Mouse (Mus musculus): ENCODE data around the gene Gucy2g. TPM values are rescaled to one million over a fixed set of nuclear protein-coding genes. Genes with fewer than 3 reads are reported as not detected.

Gene Gucy2g
- polyA plus RNA-seq, 1 experiment from 2014 or later, result 0.05 TPM

- ATAC-seq (ENCODE audit: low read depth), result no peak
- H3K27me3 ChIP-seq (ENCODE audit: control insufficient read depth, insufficient read depth, low read length), result no peaks in the 10 kb centered on the region
- WGBS, result 80% methylated on average over 6 of the region's 6 CpGs
Measured at GRCm38 (mm10) chr19:55149646-55150045, 91.4 kb downstream of the Gucy2g start.

GRCm38 (mm10) chr19:55148109-55148508 lies 92.9 kb downstream of the Gucy2g start:
- no peaks in the 10 kb centered on the region for H3K4me1 ChIP-seq (ENCODE audit: control insufficient read depth, insufficient read depth, low read length)
- no peak overlapping the region for H3K4me3 ChIP-seq (ENCODE audit: low read depth, low read length)
- 88% methylated on average over 6 of the region's 6 CpGs for WGBS
- no peaks in the 10 kb centered on the region for H3K36me3 ChIP-seq (ENCODE audit: control insufficient read depth, insufficient read depth, low read length)
- H3K4me2 ChIP-seq (ENCODE audit: low read depth, low read length), result no peak overlapping the region
- H3K9ac ChIP-seq (replicated peaks; ENCODE audit: low read depth, low read length), result no peak overlapping the region
- H3K27me3 ChIP-seq (ENCODE audit: control insufficient read depth, insufficient read depth, low read length), result no peaks in the 10 kb centered on the region
- no peaks in the 10 kb centered on the region for H3K9me3 ChIP-seq (ENCODE audit: control insufficient read depth, low read length)
- no peak for ATAC-seq (ENCODE audit: low read depth)
- no peak overlapping the region for H3K27ac ChIP-seq (ENCODE audit: low read depth, low read length)

More at GRCm38 (mm10) chr19:55149646-55150045, 91.4 kb downstream of the Gucy2g start:
- H3K4me2 ChIP-seq (ENCODE audit: low read depth, low read length), result no peak overlapping the region
- no peak overlapping the region for H3K27ac ChIP-seq (ENCODE audit: low read depth, low read length)
- H3K4me3 ChIP-seq (ENCODE audit: low read depth, low read length), result no peak overlapping the region
- no peaks in the 10 kb centered on the region for H3K36me3 ChIP-seq (ENCODE audit: control insufficient read depth, insufficient read depth, low read length)
- H3K9me3 ChIP-seq (ENCODE audit: control insufficient read depth, low read length), result no peaks in the 10 kb centered on the region
- H3K4me1 ChIP-seq (ENCODE audit: control insufficient read depth, insufficient read depth, low read length), result no peaks in the 10 kb centered on the region
- H3K9ac ChIP-seq (replicated peaks; ENCODE audit: low read depth, low read length), result no peak overlapping the region

Small RNA genes lying within 50 kb of the gene (microRNA-seq; reads per million reads assigned to microRNA genes)
- gene Mir6715, result not detected

Other genes with a start within 250 kb of the Gucy2g start
- gene Gpam, start 114.0 kb downstream of the Gucy2g start, polyA plus RNA-seq (2014; fragmentation: Nextera tagmentation; extraction: Ambion mirVana), result 22.7 and 28.6 TPM in 2 replicates
- gene Tectb, start 60.5 kb downstream of the Gucy2g start, polyA plus RNA-seq (2014; fragmentation: Nextera tagmentation; extraction: Ambion mirVana), result 0.12 TPM in 1 of 2 replicates, not detected in the other
- gene Acsl5, start 10.7 kb upstream of the Gucy2g start, polyA plus RNA-seq (2014; fragmentation: Nextera tagmentation; extraction: Ambion mirVana), result 14.6 and 19.7 TPM in 2 replicates
- 68.3 and 74.8 TPM in 2 replicates for gene Zdhhc6, start 74.8 kb upstream of the Gucy2g start, polyA plus RNA-seq (2014; fragmentation: Nextera tagmentation; extraction: Ambion mirVana)
- 33.4 and 35.7 TPM in 2 replicates for gene Vti1a, start 75.1 kb upstream of the Gucy2g start, polyA plus RNA-seq (2014; fragmentation: Nextera tagmentation; extraction: Ambion mirVana)